Mouse (Mus musculus) splenic B cell, adult 2 months (primary cell): ENCODE measurements around the gene Kitl.

ENCODE experiments used
- DNase-seq: peaks from one replicate; pipeline ENCODE4 v3.0.0-alpha.2; 2011; ENCODE audit warnings: low read depth, low spot score
- H3K27me3 ChIP-seq: 2 replicates; pipeline ENCODE4 v1.6.1; 2012; ENCODE audit warnings: mild to moderate bottlenecking, low read length, moderate library complexity, mixed read lengths; ENCODE audit not compliant: control insufficient read depth, poor library complexity, insufficient read depth, severe bottlenecking
- H3K36me3 ChIP-seq: 2 replicates; pipeline ENCODE4 v1.6.1; 2012; ENCODE audit warnings: mild to moderate bottlenecking, low read length, moderate library complexity, mixed read lengths; ENCODE audit not compliant: control insufficient read depth, poor library complexity, insufficient read depth, severe bottlenecking

The Kitl gene

GRCm38 (mm10) chr10:100015370-100016325, at the start of gene Kitl:
Gene Kitl, plus strand, starts transcription at chr10:100015630.
- Histone ChIP-seq H3K27me3 (no peaks in the 10 kb centered on the region), H3K36me3 (no peaks in the 10 kb centered on the region)
- no peak for DNase-seq

DNA sequence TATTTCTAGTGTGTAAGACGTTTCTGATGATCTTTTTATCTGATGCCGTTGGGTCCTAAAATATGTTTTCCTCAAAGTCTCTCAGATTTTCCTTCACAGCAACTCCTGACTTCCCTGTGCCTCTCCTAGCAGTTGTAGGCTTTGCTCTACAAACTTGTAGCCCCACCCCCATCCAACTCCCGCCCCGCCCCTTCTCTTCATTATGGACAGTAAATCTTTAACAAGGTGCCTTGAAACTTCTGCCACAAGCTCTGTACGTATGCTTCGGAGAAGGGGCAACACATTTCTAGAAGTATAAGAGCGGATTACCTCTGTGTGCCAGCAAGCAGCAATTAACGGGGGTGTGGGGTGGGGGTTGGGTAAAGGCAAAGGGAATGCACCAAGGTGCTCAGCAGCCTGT, 42.6 kb upstream of the Kitl start:
- Histone ChIP-seq H3K36me3 (no peaks in the 10 kb centered on the region), H3K27me3 (no peaks in the 10 kb centered on the region)
- no peak for DNase-seq

- DNase-seq, result no peak
- H3K27me3 ChIP-seq, result no peaks in the 10 kb centered on the region
- no peaks in the 10 kb centered on the region for H3K36me3 ChIP-seq
Observed at GRCm38 (mm10) chr10:99980096-99980495, 35.3 kb upstream of the Kitl start.

GRCm38 (mm10) chr10:99980916-99981315, 34.5 kb upstream of the Kitl start:
- no peaks in the 10 kb centered on the region for H3K27me3 ChIP-seq
- DNase-seq, result no peak
- no peaks in the 10 kb centered on the region for H3K36me3 ChIP-seq

DNA sequence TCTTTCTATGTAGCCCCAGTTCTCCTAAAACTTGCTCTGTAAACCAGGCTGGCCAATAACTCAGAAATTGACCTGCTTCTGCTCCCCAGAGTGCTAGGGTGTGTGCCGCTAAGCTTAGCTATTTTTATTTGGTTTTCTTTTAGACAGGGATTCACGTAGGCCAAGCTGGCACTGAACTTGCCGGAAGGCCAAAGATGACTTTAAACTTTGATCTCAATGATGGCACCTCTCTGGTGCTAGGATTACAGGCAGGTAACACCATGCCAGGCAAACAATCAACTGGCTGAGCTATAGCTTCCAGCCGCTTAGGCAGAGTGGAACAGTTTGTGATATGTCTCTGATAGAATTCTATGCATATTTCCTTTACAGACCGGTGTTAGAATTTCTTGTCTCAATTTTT, 33.5 kb upstream of the Kitl start:
- Histone ChIP-seq H3K36me3 (no peaks in the 10 kb centered on the region), H3K27me3 (no peaks in the 10 kb centered on the region)
- no peak for DNase-seq

GRCm38 (mm10) chr10:99986745-99987144, 28.7 kb upstream of the Kitl start:
- DNase-seq, result peak; percentile 2
- Histone ChIP-seq H3K36me3 (no peaks in the 10 kb centered on the region), H3K27me3 (no peaks in the 10 kb centered on the region; the same call in 1 of the 2 replicates)

- no peaks in the 10 kb centered on the region for H3K36me3 ChIP-seq
- H3K27me3 ChIP-seq, result no peaks in the 10 kb centered on the region; the same call in 1 of the 2 replicates
- DNase-seq, result no peak
Observed at GRCm38 (mm10) chr10:99989758-99990157, 25.7 kb upstream of the Kitl start.

DNA sequence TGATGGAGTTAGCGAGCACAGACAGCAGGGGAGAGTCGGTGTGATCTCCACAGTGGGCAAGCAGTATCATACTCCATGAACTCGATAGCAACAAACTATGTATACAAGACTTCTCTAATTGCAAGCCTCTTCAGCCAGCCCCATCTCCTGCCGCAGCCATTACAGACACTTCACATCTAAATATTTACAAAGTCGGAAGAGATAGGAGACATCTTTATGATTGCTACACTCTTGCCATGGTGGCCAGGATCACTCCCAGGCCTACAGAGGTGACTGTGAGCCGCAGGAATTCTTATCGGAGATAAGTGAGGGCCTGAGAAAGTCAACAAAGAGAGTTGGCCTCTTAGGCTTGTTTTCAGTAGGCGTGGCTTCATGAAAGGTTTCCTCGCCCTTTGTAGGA, 23.3 kb upstream of the Kitl start:
- no peaks in the 10 kb centered on the region; the same call in 1 of the 2 replicates for H3K27me3 ChIP-seq
- no peak for DNase-seq
- no peaks in the 10 kb centered on the region for H3K36me3 ChIP-seq

DNA sequence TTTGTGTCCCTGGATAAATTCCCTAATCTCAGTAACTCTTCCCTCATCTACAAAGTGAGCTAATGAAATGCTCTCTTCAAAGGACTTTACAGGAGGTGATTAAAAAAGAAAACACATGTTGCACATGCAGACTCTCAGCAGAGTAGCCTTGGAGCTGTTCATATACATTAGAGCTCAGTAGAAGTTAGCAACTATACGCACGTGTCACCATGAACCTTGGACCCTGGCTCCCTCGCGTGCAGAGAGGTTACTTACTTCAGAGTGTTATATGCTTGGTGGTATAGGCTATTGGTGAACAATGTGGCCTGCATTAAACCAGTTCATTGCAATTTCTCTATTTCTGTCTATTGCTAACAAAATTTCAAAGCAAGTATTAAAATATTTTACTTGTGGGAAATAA, 14.0 kb upstream of the Kitl start:
- no peaks in the 10 kb centered on the region for H3K36me3 ChIP-seq
- DNase-seq, result no peak
- no peaks in the 10 kb centered on the region for H3K27me3 ChIP-seq

DNA sequence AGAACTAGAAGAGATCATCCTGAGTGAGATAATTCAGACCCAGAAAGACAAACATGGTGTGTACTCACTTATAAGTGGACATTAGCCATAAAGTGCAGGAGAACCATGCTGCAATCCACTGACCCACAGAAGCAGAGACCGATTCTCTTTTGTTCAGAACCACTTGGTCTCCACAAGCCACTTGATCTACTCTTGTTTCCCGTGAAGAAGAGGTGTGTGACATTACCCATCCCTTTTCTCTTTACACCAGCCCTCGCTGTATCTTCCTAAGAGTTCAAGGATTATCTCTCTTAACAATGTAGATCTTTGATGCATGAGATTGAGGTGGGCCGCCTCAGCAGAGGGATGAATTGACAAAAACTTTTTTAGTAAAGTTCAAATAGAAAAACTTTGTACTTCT, 11.6 kb upstream of the Kitl start:
- H3K36me3 ChIP-seq, result no peaks in the 10 kb centered on the region
- no peak for DNase-seq
- H3K27me3 ChIP-seq, result no peaks in the 10 kb centered on the region

GRCm38 (mm10) chr10:100009681-100010080, 5.7 kb upstream of the Kitl start:
- Histone ChIP-seq H3K36me3 (no peaks in the 10 kb centered on the region), H3K27me3 (no peaks in the 10 kb centered on the region)
- no peak for DNase-seq

- H3K36me3 ChIP-seq, result no peaks in the 10 kb centered on the region
- H3K27me3 ChIP-seq, result no peaks in the 10 kb centered on the region
- DNase-seq, result no peak
Observed at GRCm38 (mm10) chr10:100010291-100010690, 5.1 kb upstream of the Kitl start.

- no peak for DNase-seq
- Histone ChIP-seq H3K27me3 (no peaks in the 10 kb centered on the region), H3K36me3 (no peaks in the 10 kb centered on the region)
Observed at GRCm38 (mm10) chr10:100014096-100014495, 1.3 kb upstream of the Kitl start.

GRCm38 (mm10) chr10:100016326-100016709, 888 bp downstream of the Kitl start:
- H3K36me3 ChIP-seq, result no peaks in the 10 kb centered on the region
- H3K27me3 ChIP-seq, result no peaks in the 10 kb centered on the region
- DNase-seq, result no peak

DNA sequence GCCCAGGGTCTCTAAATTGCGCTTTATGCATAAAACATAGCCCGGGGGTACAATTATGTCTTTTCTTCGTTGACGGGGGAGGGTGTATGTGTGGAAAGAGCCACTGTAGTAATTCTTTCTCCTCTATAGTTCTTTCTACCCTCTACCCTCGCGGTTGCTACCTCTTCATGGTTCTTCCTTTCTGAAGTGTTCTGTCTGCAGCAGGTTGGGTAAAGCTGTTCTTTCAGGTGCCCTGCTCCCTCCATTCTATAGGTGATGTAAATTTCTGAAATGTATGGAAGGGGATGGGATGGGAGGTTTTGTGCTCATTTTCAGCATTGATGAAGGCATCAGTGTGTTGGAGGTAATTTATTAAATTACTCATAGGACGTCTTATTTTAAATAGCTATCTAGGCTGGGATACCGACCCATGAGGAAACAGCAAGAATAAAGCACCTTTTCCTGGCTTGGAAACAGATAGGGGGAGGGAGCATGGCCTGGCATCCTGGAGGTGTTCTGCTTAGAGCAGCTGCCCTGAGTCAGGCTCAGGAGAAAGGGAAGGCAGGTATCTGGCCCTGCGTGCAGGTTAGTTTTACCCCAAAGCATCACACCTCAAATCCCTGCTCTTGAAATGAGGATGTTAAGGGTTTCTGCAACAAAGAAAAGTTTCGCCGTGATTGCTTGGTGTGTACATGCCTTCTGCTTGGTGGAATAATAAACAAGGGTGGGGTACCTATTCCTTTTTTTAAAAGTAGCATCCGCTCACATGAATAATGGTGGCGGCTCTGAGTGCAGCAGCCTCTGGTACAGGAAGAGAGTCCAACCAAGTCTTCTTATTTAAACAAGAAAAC, 1.7 kb downstream of the Kitl start:
- Histone ChIP-seq H3K36me3 (no peaks in the 10 kb centered on the region), H3K27me3 (no peaks in the 10 kb centered on the region)
- no peak for DNase-seq
